Mouse (Mus musculus) embryo, embryonic 9.5 days (tissue): ENCODE measurements around the gene Cacnb2.
"Not testable (repeated sequence)": the region's sequence is repeated elsewhere in the genome, so short reads cannot be mapped to it uniquely, and the experiment has no call there.

Experiments
- DNase-seq: peaks from one replicate; pipeline ENCODE4 v3.0.0-alpha.2; 2017; ENCODE audit errors: extremely low spot score

Cacnb2 gene

DNA sequence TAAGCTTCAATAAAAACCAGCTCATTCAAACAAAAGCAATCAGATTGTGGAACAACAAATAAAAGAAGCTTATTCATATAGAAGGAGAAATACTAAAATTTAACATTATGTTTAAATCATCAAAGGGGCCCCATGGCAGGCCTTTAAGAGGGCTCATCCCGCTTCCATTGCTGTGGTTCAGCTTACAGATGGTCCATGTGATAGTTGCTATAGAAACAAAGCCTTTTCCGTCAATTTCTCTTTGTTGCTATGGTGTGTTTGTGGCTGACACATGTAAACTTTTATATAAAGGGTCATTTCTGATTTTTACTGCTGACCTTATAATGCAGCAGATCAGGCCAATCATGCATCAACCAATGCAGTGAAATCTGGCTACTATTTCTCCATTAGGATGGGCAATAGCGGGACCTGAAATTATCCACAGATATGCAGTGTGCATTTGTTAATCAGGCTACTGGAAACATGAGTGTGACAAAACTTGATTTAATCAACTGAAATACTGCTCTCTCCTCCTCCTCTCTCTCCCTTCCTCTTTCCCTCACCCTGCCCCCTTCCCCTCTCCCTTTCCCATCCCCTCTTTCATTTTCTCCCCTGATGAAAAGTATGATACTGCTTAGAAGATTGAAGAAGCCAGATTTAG is 54.4 kb downstream of the Cacnb2 start:
- DNase-seq, result no peak

DNA sequence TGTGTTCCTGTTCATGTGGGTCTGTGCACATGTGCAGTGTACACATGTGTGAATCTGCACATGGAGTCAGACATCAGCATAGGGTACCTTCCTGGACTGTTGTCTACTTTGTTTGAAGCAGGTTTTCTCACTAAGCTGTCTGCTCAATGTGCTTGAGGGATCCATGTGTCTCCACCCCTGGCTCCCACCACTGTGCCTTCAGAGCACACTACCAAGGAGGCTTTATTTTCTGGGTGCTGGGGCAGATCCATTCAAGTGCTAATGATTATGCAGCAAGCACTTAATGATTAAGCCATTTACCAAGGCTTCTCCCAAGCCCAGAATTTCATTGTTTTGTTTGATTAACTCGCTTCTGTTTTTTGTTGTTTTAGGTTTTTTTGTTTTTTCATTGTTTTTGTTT is 62.3 kb downstream of the Cacnb2 start:
- DNase-seq, result no peak

DNA sequence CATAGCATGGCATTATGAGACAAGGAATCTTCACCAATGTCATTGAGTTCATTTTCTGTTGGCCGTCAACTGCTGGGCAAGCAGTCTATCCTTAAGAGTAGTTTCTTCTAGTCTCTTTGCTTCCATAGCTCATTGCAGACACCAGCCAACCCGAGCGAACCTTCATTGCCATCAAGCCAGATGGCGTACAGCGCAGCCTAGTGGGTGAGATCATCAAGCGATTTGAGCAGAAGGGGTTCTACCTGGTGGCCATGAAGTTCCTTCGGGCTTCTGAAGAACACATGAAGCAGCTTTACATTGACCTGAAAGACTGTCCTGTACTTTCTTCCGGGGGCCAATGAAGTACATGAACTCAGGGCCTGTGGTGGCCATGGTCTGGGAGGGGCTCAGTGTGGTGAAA is 69.2 kb downstream of the Cacnb2 start:
- DNase-seq, result no peak

DNA sequence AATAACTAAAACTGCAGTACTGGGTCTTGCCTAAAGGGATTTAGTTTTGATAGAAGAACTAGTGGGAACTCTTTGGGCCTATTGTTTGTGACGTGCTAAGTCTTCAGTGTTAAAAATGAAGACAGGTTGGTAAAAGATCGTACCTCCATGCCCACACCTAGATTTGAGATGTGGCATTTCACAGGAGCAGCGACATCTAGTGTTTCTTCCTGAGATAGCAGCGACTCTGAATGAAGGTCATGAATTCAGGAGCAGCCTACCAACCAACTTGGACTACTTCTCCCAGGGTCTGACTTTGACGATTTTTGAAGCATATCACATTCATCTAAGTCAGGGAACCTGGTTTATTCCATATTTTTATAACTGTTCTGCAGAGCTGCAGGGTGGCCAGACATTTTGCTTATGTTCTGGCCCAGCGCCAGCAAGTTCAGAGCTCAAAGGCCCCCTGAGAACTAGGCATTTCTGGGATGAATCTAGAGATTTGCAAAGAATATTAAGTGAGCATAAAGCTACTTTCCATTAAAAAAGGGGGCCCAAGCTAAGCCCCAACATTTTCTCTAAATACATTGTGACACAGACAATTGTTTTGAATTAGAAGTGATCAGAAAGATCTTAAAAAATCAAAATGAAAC is 74.1 kb downstream of the Cacnb2 start:
- peak; percentile 64 for DNase-seq

DNA sequence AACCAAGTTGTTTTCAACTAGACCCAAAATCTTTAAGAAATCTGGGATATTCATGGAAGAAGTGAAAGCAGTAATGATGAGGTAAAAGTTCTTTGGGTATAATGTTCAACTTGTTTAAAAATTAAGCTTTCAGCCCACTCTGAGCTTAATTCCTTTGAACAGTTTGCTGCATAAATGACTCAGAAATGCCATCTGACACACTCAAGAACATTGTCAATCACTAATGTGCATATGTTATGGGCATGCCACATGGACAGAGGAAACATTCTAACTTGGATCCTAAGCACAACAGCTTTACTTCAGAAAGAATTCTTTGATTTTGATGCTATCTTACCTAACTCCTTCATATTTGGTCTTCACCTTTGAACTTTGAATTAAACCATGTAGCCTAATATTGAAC is 81.3 kb downstream of the Cacnb2 start:
- no peak for DNase-seq

DNA sequence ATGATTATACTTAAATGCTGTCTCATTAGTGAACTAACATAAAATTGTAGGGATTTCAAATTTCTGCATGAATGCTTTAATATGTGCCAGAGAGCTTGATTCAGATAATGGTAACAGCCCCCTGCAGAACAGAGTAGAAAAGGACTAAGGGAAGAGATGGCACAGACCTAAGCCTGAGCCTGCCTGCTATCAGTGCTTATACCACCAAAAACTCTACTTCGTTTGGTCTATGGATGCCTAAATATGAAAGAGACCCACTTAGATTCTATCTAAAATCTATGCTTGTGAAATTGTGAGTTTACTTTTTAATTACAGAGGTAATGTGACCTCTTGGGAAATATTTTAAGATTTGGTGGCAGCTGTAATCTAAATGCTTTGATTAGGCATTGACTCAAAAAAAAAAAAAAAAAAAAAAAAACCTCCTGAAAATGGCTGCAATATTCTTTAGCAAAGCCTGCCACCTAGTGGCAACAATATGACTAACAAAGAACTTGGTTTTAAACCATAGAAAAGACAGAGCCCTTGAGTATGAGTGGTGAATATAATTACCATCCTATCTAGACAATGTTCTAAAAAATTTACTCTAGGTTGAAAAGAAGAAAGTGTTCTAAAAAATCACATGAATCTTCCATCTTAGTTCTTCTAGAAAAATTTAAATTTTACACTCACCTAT is 100.2 kb downstream of the Cacnb2 start:
- peak; percentile 30 for DNase-seq

DNA sequence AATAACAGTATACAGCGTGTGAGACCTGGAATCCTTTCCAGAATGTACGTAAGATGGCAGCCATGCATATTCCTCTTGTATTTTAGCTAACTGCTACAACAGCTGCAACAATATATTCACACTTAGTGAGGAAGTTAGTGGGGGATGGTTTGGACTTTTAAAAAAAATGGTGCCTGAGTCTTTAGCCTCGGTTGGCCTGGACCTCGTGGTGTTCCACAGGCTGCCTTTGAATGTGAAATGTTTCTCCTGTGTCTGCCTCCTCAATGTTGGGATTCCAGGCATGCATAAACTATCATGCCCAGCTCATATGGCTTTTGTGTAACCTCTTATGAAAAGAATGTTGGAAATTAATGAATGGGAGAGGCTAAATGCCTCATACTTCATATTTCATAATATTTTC is 100.8 kb downstream of the Cacnb2 start:
- no peak for DNase-seq

DNA sequence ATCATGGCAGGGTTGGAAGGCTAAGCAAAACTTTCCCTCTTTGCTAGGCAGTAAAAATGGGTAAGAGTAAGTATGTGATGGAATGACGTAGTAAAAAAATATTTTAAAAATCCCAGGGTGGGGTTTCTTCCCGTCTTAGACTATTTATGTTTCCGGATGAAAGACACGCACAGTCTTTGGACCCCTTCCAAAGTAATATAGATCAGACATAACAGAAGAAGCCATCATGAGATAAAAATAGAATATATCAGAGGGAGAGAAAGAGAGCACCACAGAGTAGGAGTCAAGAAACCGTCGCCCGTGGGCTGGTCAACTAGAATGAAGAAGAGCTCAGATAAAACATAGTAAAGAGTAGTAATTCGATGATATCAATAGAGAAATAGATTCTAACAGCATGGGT is 107.4 kb downstream of the Cacnb2 start:
- DNase-seq, result no peak

DNA sequence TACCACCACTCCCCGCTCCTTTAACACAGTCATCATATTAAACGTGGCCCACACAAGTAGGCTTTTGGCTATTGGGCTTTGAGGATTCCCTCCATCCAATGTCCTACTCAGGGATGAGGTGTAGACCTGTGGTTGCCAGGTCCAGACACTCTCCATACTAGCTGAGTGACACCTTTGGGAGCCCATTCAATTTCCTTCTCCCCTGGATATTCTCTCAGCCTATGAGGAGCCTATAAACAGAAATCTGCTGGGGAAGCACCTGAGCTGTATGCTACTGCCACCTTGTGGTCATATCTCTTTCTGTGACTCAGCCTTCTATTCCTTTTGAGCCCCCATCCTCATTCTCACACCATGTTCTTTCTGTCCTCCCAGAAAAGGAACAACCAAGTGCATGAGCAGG is 108.9 kb downstream of the Cacnb2 start:
- DNase-seq, result peak; percentile 13

DNA sequence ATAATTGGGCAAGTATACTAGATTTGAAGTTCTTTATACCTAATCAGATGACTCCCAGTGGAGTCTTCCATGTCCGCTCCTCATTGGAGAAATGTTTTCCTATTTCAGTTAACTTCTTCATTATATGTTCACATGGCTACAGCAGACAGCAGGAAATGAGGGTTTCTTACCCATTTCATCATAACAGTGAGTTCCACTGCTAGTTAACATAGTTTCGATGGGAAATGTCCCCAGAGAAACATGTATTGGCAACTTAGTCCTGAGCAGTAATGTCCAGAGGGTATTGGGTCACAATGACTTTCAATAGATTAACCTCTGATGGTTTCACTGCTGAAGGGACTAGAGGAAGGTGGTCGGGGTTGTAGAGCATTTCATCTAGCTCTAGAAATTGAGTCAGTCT is 110.2 kb downstream of the Cacnb2 start:
- DNase-seq, result no peak

DNA sequence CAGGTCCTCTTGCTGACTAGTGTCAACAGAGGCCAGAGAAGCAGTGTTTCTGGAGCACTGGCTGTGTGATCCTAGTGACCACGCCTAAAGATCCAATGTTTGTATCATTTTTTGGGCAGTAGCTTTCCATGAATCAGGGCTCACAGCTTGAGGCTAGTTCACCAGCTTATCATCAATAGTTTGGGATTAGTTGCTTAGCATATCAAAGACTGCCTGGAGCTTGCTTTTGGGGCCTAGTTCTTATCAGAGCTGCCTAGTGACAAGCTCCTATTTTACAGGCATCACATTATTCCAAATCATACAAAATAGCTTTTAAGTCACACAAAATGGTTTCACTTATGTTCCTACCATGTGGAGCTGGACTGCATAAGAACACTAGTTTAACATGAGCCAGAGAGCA is 113.8 kb downstream of the Cacnb2 start:
- DNase-seq, result no peak

DNA sequence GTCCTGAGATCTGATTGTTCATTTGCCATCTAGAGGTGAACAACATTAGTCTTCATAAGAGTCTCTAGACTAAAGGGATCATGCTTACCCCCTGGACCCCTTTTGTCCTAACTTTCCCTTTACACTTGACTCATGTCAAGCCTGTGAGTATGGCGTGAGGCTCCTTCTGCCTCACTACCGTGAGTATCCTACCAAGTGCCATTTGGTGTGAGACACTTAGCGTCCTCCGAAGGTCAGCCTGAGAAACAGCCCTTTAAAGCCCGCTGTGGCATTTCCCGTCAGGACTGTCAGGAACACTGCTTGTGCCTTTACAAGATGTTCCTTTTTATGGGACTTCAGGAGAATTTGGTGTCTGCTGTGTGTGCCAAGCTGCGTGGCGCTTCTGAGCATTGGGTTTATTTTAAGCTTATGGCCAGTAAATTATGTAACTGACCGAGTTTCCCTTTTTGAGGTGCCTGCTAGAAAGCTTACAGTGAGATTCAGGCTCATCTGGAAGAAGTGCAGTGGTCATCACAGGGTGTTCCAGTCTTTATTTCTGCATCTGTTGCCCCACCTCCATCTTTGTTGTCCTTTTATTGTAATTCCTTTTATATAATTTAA is 116.3 kb downstream of the Cacnb2 start:
- no peak for DNase-seq

DNA sequence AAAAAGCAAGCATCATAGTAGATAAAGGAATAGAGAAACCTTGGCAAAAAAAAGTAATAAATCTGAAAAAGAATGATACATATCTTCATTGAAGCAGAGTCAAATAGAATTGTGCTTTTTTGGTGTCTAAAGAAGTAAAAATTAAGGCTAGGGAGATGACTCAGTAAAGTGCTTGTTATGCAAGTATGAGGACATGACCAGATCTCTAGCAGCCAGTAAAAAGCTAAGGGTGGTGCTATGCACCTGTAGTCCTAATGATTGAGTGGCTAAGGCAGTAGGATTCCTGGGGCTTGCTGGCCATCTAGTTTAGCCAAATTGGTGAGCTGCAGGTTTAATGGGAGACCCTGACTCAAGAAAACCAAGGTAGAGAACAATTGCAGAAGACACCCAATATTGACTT is 122.5 kb downstream of the Cacnb2 start:
- no peak for DNase-seq

DNA sequence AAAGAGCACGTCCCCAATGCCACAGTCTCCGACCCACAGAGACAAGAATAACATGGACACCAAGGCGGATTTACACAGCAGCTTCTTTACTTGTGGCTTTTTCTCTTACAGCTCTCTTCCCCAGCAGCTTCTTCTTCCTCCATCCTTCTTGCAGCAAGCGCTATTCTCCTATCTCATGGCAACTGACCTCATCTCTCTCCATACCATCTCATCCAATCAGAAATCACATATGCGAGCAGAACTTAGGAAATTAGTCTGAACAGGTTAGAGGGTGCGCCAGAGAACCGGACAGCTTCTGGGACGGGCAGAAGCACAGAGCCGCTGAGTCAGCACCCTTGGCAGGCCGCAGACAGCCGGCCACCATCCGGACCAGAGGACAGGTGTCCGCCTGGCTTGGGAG is 123.7 kb downstream of the Cacnb2 start:
- not testable (repeated sequence) for DNase-seq

DNA sequence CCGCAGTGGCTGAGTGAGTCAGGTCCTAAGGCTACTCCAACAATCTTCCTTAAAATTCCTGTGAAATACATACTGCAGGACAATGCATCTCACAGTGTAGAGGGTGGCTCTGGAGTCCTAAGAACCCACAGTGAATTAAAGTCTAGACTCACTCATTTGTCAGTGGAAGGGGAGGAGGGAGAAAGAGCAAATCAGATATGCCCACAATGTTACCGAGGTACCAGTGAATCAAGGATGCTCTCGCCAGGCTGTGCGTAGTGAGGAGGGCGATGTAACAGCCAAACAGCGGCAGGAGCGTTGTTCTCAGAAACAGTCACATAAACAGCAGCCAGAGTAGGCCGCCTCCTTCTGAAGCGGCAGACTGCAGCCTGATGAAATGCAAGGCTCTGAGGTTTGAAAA is 136.0 kb downstream of the Cacnb2 start:
- no peak for DNase-seq

DNA sequence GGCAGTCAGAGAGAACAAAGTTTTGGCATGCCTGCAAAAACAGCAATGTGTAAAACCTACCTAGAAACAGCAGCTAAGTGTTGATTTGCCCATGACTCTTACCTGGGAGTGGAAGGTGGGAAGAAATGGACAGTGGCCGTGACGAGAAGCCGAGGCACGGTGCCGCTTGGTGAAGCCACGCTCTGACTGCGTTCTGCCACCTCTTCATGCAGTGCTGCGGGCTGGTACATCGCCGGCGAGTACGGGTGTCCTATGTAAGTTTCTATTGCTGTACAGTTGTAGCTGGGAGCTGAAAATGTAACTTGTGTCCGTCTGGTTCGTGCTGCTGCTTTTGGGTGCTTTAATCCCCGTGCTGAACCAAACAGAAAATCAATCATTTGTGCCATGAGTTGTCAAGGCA is 136.6 kb downstream of the Cacnb2 start:
- DNase-seq, result no peak

DNA sequence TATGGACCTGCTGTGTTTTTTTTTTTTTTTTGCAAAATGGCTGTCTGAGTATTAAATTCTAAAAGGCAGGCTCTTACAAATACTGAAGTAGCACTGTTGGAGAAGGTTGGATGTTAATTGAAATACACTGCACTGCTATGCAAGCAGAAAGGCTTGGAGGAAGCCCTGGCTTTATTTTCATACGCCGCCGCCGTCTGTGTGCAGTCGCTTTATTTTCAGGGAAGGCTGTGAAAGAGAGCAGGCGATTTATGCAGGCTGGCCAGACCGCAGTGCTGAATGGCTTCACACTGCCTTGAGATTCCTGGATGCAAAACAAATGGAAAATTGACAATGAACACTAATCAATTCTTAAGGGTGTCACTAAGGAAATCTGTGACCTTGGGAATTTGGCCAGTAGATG is 137.5 kb downstream of the Cacnb2 start:
- no peak for DNase-seq

DNA sequence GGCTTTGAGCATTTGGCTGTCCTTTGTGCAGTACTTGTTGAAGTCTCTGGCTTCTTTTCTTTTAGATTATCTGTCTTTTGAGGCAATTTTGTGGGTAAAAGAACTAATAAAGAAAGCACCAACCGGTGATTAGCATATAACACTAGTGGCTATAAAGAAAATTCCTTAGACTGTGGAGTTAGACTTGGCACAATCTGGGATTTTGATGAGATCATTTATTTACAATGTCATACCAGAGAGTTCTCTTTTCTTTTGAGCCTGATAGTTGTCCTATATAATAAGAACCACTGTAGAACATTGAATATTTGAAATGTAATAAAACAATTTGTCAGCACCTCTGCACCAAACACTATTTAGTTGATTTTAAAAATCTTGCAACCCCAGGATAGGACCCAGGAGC is 141.9 kb downstream of the Cacnb2 start:
- DNase-seq, result no peak

DNA sequence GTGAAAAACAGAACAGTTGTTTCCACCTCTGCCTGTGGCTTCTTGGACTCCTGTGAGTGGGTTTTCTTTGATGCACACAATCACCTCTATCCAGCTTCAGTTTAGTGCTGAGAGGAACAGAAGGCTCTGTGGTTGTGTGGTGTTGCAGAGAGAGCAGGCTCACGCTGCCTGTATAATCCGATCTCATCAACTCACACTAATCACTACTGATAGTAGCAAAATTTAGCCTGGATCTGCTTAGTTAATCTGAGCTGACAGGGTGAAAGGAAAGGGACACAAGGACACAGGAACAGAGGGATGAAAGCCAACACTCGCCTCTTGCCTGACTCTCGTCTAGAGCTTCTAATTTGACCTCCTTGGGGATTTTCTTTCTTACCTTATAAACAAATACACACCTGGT is 160.0 kb downstream of the Cacnb2 start:
- DNase-seq, result no peak

DNA sequence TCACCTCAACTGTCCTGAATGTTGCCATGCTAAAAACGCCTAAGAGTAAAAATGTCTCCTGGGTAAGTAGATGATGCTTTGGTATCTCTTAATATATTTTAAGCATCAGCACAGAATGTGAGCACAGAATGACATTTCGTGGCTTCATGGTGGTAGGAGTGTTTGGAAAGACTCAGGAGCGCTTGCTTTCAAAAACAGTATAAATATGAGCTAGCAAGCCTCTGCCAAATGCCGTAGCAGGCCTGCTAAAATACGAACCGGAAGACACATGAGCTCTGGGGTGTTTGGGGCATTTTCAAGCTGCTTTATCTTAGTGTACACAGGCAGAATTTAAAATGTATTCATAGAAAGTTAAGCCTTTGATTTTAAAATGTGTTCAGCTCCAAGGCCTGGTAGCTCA is 161.0 kb downstream of the Cacnb2 start:
- DNase-seq, result no peak

DNA sequence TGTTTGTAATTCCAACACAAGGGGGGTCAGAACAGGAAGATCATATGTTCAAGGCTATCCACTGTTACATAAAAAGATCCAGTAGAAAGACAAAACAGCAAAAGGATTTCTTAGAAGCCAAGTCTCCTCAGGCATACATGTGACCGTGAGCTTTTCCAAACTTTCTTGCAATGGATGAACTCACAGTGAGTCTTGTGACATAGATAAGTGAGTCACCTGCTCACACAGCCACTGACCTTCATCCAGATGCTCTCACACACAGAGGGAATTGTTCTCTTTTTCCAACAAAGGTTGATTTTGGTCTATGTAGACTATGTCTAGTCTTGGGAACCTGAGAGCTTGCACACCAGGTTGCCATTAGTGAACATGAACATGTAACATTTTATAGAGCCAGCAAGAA is 166.6 kb downstream of the Cacnb2 start:
- no peak for DNase-seq

DNA sequence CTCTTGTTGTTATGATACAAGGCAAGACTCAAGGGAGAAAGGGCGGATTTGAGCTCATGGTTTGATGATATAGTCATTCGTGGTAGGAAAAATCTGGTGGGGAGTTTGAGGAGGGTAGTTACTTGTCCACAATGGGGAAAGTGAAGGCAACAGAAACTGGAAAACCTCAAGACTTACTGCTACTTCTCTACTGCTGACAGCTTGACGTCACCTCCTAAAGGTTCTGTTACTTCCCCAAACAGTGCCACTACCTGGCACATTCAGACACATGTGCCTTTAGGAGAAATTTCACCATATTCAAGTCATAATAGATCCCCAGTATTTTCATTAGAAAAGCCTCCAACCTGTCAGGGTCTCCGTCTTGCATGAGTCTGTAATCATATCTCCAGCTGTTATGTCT is 167.7 kb downstream of the Cacnb2 start:
- no peak for DNase-seq

DNA sequence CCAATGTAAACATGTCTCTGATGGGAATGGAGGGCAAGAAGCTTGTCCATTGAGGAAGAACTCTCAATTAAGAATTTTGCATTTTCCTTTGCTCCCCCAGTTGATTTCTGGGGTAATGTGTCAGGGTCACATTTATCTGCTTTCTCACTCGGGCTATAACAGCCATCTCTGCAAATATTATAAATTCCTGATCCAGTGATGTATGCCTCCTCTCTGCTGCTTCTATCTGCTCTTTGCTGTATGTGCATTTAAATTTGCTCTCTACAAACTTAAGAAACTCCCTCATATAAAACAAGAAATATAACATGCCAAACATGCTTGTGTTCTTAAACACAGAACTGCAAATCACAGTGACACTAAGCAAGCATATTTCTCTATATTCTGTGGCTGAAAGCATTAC is 171.5 kb downstream of the Cacnb2 start:
- DNase-seq, result no peak
